Mouse (Mus musculus): Measurements from ENCODE around the gene 1700029J07Rik. TPM values are rescaled to one million over a fixed set of nuclear protein-coding genes. Genes with fewer than 3 reads are reported as not detected.

Gene 1700029J07Rik
- not detected in 2 replicates for polyA plus RNA-seq (2012; ENCODE audit: insufficient read depth, insufficient read length, low replicate concordance, missing spikeins)

- H3K4me3 ChIP-seq (ENCODE audit: insufficient read depth, low read depth, low read length): peak within 1 kb of the TSS; percentile 69
- under 1% methylated on average over 57 of the region's 57 CpGs for WGBS
- no peaks in the 10 kb centered on the region for H3K4me1 ChIP-seq (ENCODE audit: control insufficient read depth, insufficient read depth, low read length)
- peak within 1 kb of the TSS; percentile 47 for H3K27ac ChIP-seq (ENCODE audit: insufficient read depth, low read depth, low read length)
- TF ChIP-seq CTCF (IDR thresholded peaks at IDR 0.05; ENCODE audit: insufficient read depth, low read depth, low read length) (no peak; the same call in 1 of the 2 replicates), POLR2A (IDR thresholded peaks at IDR 0.05; ENCODE audit: insufficient read depth, low read depth, low read length) (peak; percentile 64; the same call in 1 of the 2 replicates)
Measured at GRCm38 (mm10) chr8:45975126-45975836, at the start of gene 1700029J07Rik, which contains the start of gene Ufsp2. 1700029J07Rik (minus strand) TSS chr8:45975252. Ufsp2 (plus strand) TSS chr8:45975528.

DNA sequence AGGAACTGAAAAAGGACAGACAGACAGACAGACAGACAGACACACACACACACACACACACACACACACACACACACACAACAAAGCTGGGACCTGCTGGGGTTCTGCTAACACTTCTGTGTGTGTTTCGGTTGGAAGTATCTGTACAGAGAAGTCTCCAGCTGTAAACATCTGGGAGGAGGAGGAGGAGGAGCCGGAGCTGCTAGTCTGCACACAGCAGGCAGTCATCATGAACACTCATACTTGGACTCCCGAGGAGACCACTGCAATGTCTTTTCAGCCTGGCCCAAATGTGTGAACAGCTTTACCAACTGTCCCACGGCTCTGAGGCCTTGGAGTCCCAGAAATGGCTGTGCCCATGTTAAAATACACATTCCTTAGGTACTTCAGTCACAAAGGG, 49.3 kb upstream of the 1700029J07Rik start:
- TF ChIP-seq CTCF (IDR thresholded peaks at IDR 0.05; ENCODE audit: insufficient read depth, low read depth, low read length): no peak
- no peak for TF ChIP-seq POLR2A (IDR thresholded peaks at IDR 0.05; ENCODE audit: insufficient read depth, low read depth, low read length)
- H3K4me1 ChIP-seq (ENCODE audit: control insufficient read depth, insufficient read depth, low read length): no peaks in the 10 kb centered on the region
- WGBS: 56% methylated on average over 4 of the region's 4 CpGs
- no peak overlapping the region for H3K27ac ChIP-seq (ENCODE audit: insufficient read depth, low read depth, low read length)
- no peak overlapping the region for H3K4me3 ChIP-seq (ENCODE audit: insufficient read depth, low read depth, low read length)

DNA sequence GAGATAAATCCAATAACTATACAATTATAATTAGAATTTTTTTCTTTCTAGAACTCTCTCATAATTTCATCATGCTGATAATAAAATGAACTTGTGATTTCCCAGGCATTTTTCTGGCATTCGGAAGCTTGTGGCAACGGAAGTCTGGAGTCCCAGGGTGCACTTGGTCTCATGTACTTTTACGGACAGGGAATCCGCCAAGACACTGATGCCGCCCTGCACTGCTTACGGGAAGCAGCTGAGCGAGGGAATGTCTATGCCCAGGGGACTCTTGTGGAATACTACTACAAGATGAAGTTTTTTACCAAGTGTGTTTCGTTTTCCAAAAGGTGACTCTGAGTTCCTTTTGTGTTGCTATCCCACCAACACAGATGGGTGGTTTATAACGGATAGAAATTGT, 47.7 kb upstream of the 1700029J07Rik start:
- no peak for TF ChIP-seq POLR2A (IDR thresholded peaks at IDR 0.05; ENCODE audit: insufficient read depth, low read depth, low read length)
- TF ChIP-seq CTCF (IDR thresholded peaks at IDR 0.05; ENCODE audit: insufficient read depth, low read depth, low read length): no peak
- WGBS: 94% methylated on average over 9 of the region's 9 CpGs
- Histone ChIP-seq H3K27ac (ENCODE audit: insufficient read depth, low read depth, low read length) (no peak overlapping the region), H3K4me1 (ENCODE audit: control insufficient read depth, insufficient read depth, low read length) (no peaks in the 10 kb centered on the region), H3K4me3 (ENCODE audit: insufficient read depth, low read depth, low read length) (no peak overlapping the region)

DNA sequence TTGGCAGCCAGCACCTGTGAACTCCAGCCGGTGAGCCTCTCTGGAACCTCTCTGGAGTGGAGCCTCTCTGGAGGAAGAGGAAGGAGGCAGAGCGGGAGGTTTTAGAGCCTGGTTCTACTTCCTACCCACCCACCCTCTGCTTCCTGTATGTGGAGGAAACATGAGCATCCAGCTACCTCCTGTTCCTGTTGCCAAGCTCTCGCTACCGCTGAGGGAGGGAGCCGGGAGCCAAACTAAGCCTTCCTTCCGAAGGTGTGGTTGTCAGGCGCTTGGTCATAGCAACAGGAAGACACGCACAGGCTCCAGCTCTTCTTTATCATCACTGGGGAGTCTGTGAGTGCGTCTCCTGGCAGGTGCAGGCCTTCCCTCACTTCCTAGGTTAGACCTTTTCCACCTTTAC, 47.2 kb upstream of the 1700029J07Rik start:
- Histone ChIP-seq H3K27ac (ENCODE audit: insufficient read depth, low read depth, low read length) (no peak overlapping the region), H3K4me3 (ENCODE audit: insufficient read depth, low read depth, low read length) (no peak overlapping the region), H3K4me1 (ENCODE audit: control insufficient read depth, insufficient read depth, low read length) (no peaks in the 10 kb centered on the region)
- 89% methylated on average over 9 of the region's 9 CpGs for WGBS
- TF ChIP-seq CTCF (IDR thresholded peaks at IDR 0.05; ENCODE audit: insufficient read depth, low read depth, low read length): no peak
- TF ChIP-seq POLR2A (IDR thresholded peaks at IDR 0.05; ENCODE audit: insufficient read depth, low read depth, low read length): no peak

GRCm38 (mm10) chr8:46010746-46011680, 36.0 kb upstream of the 1700029J07Rik start:
- TF ChIP-seq POLR2A (IDR thresholded peaks at IDR 0.05; ENCODE audit: insufficient read depth, low read depth, low read length) (no peak), CTCF (IDR thresholded peaks at IDR 0.05; ENCODE audit: insufficient read depth, low read depth, low read length) (no peak)
- 6% methylated on average over 17 of the region's 17 CpGs for WGBS
- Histone ChIP-seq H3K4me3 (ENCODE audit: insufficient read depth, low read depth, low read length) (peak overlapping the region; percentile 10; the same call in 1 of the 2 replicates), H3K27ac (ENCODE audit: insufficient read depth, low read depth, low read length) (peak overlapping the region; percentile 72), H3K4me1 (ENCODE audit: control insufficient read depth, insufficient read depth, low read length) (peaks cover 4% of the 10 kb centered on the region)

DNA sequence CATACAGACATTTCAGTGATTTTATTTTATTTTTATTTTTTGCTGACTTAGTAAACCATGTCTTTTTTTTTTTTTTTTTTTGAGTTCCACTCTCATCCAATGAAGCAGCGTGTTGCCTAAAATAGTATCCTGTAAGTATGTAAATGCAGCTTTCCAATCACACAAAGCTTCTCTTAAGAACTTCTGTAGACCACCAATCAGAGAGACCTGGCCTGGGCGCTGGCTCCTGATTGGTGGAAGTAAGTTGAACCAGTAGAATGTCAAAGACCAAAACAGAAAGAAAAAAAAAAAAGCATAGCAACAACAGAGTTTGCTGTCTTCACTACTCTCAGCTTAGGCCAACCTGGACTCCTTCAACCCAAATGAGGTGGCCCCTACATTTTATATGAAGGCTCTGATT, 35.3 kb upstream of the 1700029J07Rik start:
- Histone ChIP-seq H3K27ac (ENCODE audit: insufficient read depth, low read depth, low read length) (peak overlapping the region; percentile 71), H3K4me3 (ENCODE audit: insufficient read depth, low read depth, low read length) (no peak overlapping the region), H3K4me1 (ENCODE audit: control insufficient read depth, insufficient read depth, low read length) (peaks cover 4% of the 10 kb centered on the region)
- 60% methylated on average over 2 of the region's 2 CpGs for WGBS
- TF ChIP-seq POLR2A (IDR thresholded peaks at IDR 0.05; ENCODE audit: insufficient read depth, low read depth, low read length) (no peak), CTCF (IDR thresholded peaks at IDR 0.05; ENCODE audit: insufficient read depth, low read depth, low read length) (no peak)

DNA sequence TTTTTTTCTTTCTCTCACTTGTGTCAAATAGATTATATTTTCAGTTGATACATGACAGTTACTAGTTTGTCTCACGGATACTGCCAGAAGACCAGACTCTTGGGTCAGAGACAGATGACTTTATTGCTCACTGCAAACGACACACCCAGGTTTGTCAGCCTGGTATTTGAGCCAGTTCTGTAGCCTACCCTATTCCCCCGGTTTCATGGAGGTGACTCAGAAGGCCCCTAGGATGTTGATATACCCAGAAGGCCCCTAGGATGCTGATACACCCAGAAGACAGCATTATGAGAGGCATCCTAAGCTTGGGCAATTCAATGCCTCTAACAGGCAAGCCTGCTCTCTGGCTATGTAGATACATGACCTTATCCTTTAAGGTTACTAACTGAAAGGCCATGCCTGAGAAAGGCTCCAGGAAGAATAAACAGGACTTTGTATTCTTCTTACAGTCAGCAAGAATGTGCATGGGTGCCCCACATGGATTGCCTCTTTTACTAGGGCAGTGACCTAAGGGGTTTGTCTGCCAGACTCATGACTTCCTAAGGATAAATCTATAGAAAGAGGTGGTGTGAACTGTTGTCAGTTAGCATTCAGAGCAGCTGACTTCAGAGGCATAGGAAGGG, 32.1 kb upstream of the 1700029J07Rik start:
- Histone ChIP-seq H3K27ac (ENCODE audit: insufficient read depth, low read depth, low read length) (no peak overlapping the region), H3K4me3 (ENCODE audit: insufficient read depth, low read depth, low read length) (no peak overlapping the region), H3K4me1 (ENCODE audit: control insufficient read depth, insufficient read depth, low read length) (peaks cover 4% of the 10 kb centered on the region)
- WGBS: 77% methylated on average over 3 of the region's 3 CpGs
- TF ChIP-seq CTCF (IDR thresholded peaks at IDR 0.05; ENCODE audit: insufficient read depth, low read depth, low read length) (no peak), POLR2A (IDR thresholded peaks at IDR 0.05; ENCODE audit: insufficient read depth, low read depth, low read length) (no peak)

- peaks cover under 1% of the 10 kb centered on the region for H3K4me1 ChIP-seq (ENCODE audit: control insufficient read depth, insufficient read depth, low read length)
- peak within 1 kb of the TSS; percentile 73; the same call in 1 of the 2 replicates for H3K27ac ChIP-seq (ENCODE audit: insufficient read depth, low read depth, low read length)
- no peak within 1 kb of the TSS for H3K4me3 ChIP-seq (ENCODE audit: insufficient read depth, low read depth, low read length)
- TF ChIP-seq CTCF (IDR thresholded peaks at IDR 0.05; ENCODE audit: insufficient read depth, low read depth, low read length) (no peak), POLR2A (IDR thresholded peaks at IDR 0.05; ENCODE audit: insufficient read depth, low read depth, low read length) (no peak)
- WGBS: 42% methylated on average over 4 of the region's 4 CpGs
Measured at GRCm38 (mm10) chr8:46005596-46005995, 30.5 kb upstream of the 1700029J07Rik start, which contains the start of gene Ankrd37. Ankrd37 (minus strand) TSS chr8:46005707.

All from olfactory bulb, adult 2 months (tissue).